Mouse (Mus musculus): ENCODE data around the gene Nasp.

GRCm38 (mm10) chr4:116624831-116625230, 2.9 kb downstream of the Nasp start:
- TF ChIP-seq CTCF (IDR thresholded peaks at IDR 0.05; ENCODE audit: low read depth) = no peak
- TF ChIP-seq EP300 (IDR thresholded peaks at IDR 0.05; ENCODE audit: low read depth) = no peak
